Mouse (Mus musculus): ENCODE data around the gene Myrfl. TPM values are rescaled to one million over a fixed set of nuclear protein-coding genes. Genes with fewer than 3 reads are reported as not detected.

Gene Myrfl
- polyA plus RNA-seq, 1 experiment = not detected

DNA sequence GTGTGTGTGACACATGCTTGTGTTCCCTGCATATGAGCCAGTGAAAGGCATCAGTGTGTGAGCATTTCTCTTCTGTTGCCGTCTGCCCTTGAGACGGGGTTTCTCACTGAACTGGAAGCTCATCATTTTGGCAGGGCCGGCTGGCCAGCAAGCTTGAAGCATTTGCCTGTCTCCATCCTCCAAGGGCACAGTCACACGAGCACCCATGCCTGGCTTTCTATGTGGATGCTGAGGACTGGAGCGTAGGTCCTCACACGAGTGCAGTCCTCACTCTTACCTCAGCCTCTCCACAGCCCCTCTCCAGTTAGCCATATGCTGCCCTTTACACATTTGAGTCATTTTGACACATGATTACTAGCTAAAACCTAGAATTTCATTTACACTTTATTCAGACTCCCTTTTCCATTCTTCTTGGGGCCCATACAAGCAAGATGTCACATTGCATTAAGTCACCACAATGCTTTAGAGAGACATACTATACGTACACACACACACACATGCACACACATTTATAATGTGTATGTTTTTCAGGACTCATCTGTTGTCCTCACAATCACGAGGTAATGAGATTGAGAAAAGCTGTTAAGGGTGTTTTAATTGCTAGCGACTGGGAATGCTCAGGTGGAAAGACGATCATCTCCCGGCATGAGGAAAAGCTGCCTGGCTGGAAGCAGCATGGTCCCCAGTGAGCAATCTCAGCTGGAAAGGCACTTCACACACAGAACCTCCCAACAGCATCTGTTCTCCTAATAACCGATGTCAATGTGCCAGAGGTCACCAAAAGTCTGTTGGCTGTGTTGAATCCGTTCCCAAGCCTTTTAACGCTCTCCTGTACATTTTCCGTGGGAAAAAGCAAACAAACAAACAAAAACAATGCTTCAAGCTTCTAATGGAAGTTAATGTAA, 122.6 kb downstream of the Myrfl start:
- Histone ChIP-seq H3K9me3 (peaks cover 31% of the 10 kb centered on the region), H3K4me3 (replicated peaks) (peak overlapping the region; percentile 4), H3K4me1 (no peaks in the 10 kb centered on the region), H3K27me3 (replicated peaks) (no peaks in the 10 kb centered on the region), H3K36me3 (replicated peaks; ENCODE audit: low read length) (no peaks in the 10 kb centered on the region)
- no peak for TF ChIP-seq FLI1 (IDR thresholded peaks at IDR 0.05; ENCODE audit: low read length)
- TF ChIP-seq GATA1 (IDR thresholded peaks at IDR 0.05; ENCODE audit: borderline replicate concordance, low read length) = no peak

DNA sequence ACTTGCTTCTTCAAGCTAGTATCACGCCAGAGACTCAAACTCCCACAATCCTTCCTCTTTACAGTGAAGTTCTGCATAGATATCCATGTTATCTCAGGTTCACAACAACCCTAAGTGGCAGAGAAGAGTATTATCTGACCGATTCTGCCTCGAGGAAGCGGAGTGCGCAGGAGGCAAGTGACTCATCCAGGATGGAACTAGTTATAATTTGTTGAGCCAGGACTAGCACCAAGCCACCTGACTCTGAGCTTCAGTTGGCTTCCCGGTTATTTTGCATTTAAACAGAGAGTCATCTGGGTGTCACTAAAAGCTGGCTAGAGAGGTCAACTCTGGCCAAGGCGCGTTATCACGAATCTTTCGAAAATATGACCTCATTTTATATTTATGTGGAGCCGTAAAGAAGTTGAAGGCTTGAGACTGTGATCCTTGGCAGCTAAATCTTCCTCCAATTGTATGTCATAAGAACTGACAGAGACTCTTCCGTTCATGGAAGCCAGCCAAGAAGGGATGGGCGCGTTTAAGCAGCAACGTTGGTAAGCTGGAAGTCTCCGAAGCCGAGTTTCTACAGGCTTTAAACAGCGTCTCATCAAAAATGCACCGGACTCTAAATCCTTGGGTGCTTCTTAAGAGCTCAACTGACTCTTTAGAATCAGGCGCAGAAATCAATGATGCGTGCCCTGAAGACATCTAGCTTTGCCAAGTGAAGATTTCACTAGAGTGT, 125.3 kb downstream of the Myrfl start:
- Histone ChIP-seq H3K9me3 (peaks cover 27% of the 10 kb centered on the region), H3K4me3 (replicated peaks) (no peak overlapping the region), H3K27me3 (replicated peaks) (no peaks in the 10 kb centered on the region), H3K4me1 (no peaks in the 10 kb centered on the region), H3K36me3 (replicated peaks; ENCODE audit: low read length) (no peaks in the 10 kb centered on the region)
- no peak for TF ChIP-seq GATA1 (IDR thresholded peaks at IDR 0.05; ENCODE audit: borderline replicate concordance, low read length)
- no peak for TF ChIP-seq FLI1 (IDR thresholded peaks at IDR 0.05; ENCODE audit: low read length)

DNA sequence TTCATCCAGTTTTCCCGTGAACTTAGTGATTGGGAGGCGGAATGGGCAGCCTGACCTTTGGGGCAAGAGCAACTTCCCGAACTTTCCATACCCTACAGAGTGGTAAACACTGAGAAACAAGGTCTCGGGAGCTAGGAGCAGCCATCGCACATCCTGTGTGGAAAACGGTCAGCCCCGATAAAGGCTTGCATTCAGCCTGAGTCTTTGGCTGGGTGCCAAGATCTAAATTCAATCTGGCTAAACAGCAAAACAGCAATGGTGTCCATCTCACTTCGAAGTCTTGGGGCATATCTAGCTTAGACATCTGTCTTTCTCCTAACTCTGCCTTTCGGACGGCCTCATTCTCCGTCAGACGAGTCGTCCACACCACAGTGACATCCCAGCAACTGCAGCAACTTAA, 128.1 kb downstream of the Myrfl start:
- no peaks in the 10 kb centered on the region for H3K36me3 ChIP-seq (replicated peaks; ENCODE audit: low read length)
- H3K27me3 ChIP-seq (replicated peaks) = no peaks in the 10 kb centered on the region
- no peak overlapping the region for H3K4me3 ChIP-seq (replicated peaks)
- H3K4me1 ChIP-seq = no peaks in the 10 kb centered on the region
- H3K9me3 ChIP-seq = peaks cover 33% of the 10 kb centered on the region
- TF ChIP-seq GATA1 (IDR thresholded peaks at IDR 0.05; ENCODE audit: borderline replicate concordance, low read length) (no peak), FLI1 (IDR thresholded peaks at IDR 0.05; ENCODE audit: low read length) (no peak)

DNA sequence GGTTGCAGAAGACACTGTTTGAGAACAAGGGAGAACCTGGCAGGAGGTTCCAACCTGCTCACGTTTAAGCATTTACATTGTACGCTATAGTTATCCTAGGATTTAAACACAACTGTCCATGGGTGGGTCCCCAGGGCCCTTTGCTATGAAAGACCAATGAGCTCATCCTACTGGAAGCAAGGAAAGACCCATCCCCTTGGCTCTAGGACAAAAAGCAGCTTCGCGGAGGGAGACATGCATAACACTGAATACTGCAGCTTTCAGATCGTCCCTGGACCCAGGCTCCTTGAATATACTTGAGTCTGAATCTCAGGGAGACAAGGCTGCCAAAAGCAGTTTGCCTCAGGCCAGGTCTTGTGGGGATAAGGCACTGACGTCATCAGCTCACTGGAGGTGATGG, 130.2 kb downstream of the Myrfl start:
- no peaks in the 10 kb centered on the region for H3K27me3 ChIP-seq (replicated peaks)
- H3K4me1 ChIP-seq = no peaks in the 10 kb centered on the region
- TF ChIP-seq GATA1 (IDR thresholded peaks at IDR 0.05; ENCODE audit: borderline replicate concordance, low read length) (no peak), FLI1 (IDR thresholded peaks at IDR 0.05; ENCODE audit: low read length) (no peak)
- H3K36me3 ChIP-seq (replicated peaks; ENCODE audit: low read length) = no peaks in the 10 kb centered on the region
- peaks cover 34% of the 10 kb centered on the region for H3K9me3 ChIP-seq
- no peak overlapping the region for H3K4me3 ChIP-seq (replicated peaks)

DNA sequence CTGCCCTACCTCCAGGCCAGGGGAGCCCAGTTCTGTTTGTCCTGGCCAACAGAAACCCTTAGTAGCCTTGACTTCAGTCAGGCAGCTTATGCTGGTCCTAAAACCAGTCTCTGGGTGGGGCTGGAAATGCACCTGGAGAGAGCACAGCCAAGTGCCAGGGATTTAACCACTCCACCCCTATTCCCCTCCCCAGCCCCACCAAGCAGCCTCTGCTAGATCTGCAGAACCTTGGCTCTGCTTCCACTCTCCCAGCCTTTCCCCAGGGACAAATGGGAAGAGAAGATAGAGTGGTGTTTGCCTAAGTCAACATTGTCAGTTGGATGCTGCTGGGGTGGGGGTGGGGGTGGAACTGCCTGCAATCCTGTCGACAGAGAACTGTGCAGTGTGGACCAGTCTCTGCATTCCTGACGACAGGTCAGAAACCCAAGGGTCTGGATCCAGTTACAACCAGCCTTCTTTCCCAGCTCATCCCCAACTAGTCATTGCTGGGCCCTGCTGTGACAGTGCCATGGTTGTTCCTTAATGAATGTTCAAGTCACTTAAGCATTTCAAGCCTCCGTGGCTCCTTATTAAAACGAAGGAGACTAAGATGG, 135.1 kb downstream of the Myrfl start:
- Histone ChIP-seq H3K4me1 (no peaks in the 10 kb centered on the region; the same call in 1 of the 2 replicates), H3K9me3 (peaks cover 46% of the 10 kb centered on the region), H3K27me3 (replicated peaks) (no peaks in the 10 kb centered on the region), H3K4me3 (replicated peaks) (no peak overlapping the region), H3K36me3 (replicated peaks; ENCODE audit: low read length) (no peaks in the 10 kb centered on the region)
- TF ChIP-seq FLI1 (IDR thresholded peaks at IDR 0.05; ENCODE audit: low read length) (no peak), GATA1 (IDR thresholded peaks at IDR 0.05; ENCODE audit: borderline replicate concordance, low read length) (no peak)

DNA sequence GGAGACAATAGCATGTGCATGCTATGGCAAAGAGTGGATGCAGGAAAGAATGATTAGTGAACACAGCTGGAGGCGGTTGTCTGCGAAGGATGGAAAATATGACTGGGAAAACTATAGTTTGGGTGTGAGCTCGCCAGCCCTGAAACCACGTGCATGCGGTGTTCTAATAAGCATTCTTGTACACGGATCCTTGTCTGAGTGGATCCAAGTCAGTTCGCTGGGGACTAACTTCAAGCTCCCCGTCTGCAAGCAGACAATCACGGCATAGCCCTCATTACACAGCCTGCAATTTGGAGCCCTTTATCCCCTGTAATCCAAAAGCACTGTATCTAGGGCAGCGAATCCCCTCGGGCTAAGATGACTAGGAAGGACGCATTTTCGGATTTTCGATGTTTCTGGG, 136.2 kb downstream of the Myrfl start:
- peaks cover 39% of the 10 kb centered on the region for H3K9me3 ChIP-seq
- H3K4me1 ChIP-seq = no peaks in the 10 kb centered on the region; the same call in 1 of the 2 replicates
- TF ChIP-seq GATA1 (IDR thresholded peaks at IDR 0.05; ENCODE audit: borderline replicate concordance, low read length) = no peak
- no peak for TF ChIP-seq FLI1 (IDR thresholded peaks at IDR 0.05; ENCODE audit: low read length)
- H3K27me3 ChIP-seq (replicated peaks) = no peaks in the 10 kb centered on the region
- no peak overlapping the region for H3K4me3 ChIP-seq (replicated peaks)
- no peaks in the 10 kb centered on the region for H3K36me3 ChIP-seq (replicated peaks; ENCODE audit: low read length)

DNA sequence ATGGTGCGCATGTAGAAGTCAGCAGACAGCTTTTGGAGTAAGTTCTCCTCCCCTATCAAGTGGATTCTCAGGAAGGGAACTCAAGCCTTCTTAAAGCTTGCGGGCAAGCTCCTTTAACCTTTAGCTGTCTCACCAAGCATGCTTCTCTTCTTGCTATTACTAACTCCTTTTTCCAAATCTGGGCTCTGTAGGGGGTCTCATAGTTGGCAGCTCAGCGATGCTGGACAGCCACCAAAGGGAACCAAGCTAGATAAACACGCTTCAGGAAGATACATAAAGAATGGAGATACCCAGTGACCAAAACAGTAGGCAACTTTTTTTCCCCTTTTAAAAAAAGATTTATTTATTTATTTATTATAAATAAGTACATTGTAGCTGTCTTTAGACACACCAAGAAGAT, 136.9 kb downstream of the Myrfl start:
- TF ChIP-seq FLI1 (IDR thresholded peaks at IDR 0.05; ENCODE audit: low read length) = no peak
- TF ChIP-seq GATA1 (IDR thresholded peaks at IDR 0.05; ENCODE audit: borderline replicate concordance, low read length) = no peak

DNA sequence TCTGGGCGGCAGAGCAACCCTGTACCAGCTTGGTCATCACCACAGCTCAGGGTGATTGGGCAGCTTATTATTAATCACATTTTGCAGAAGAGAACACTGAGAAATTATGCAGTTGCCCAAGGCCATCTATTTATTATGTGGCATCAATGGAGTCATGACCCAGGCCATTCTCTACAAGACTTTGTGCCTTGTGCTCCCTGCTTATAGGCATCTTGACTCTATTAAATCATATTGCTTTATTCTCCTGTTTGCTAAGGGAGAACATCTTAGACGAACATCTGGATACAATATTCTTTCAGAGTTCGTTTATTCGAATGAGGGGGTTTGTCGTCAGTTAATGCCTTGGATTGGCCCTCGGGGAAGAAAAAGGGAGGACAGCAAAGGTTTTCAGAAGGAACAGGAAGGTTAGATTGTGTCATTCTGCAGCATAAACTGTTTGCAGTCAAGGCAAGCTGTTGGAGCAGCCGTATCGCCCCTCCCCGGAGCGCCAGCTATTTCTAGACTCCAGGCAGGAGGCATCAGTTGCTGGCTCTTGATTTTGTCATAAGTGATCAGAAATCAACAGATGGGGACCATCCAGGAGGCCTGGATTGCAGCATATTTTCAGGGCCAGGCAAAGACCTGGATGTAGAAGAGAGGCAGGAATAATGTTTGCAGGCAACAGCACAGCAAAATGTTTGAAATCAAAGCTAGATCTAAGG, 140.7 kb downstream of the Myrfl start:
- Histone ChIP-seq H3K9me3 (peaks cover 30% of the 10 kb centered on the region), H3K4me3 (replicated peaks) (no peak overlapping the region), H3K27me3 (replicated peaks) (no peaks in the 10 kb centered on the region), H3K36me3 (replicated peaks; ENCODE audit: low read length) (no peaks in the 10 kb centered on the region), H3K4me1 (no peaks in the 10 kb centered on the region; the same call in 1 of the 2 replicates)
- TF ChIP-seq FLI1 (IDR thresholded peaks at IDR 0.05; ENCODE audit: low read length) = no peak
- no peak for TF ChIP-seq GATA1 (IDR thresholded peaks at IDR 0.05; ENCODE audit: borderline replicate concordance, low read length)

More for the DNA sequence above, 136.9 kb downstream of the Myrfl start:
- Histone ChIP-seq H3K4me3 (replicated peaks) (peak overlapping the region; percentile 42), H3K27me3 (replicated peaks) (no peaks in the 10 kb centered on the region), H3K4me1 (no peaks in the 10 kb centered on the region; the same call in 1 of the 2 replicates), H3K9me3 (peaks cover 35% of the 10 kb centered on the region), H3K36me3 (replicated peaks; ENCODE audit: low read length) (no peaks in the 10 kb centered on the region)

DNA sequence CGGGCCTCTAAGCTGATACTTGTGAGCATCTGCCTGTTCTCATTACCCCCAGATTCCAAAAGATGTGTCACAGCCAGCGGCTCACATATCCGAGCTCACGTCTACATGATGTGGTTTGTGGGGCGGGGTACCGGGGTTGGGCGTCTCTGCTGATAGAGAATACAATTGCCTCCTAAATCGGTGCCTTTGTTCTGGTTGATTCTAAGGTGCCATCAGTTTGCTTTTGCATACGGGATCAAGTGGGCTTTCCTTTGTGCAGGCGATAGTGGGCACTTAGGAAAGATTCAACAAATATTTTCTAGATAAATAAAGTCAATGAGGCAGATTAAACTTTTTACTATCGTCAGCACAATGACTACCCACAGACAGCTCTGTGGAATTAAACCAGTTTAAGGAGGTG, 141.8 kb downstream of the Myrfl start:
- H3K9me3 ChIP-seq = peaks cover 27% of the 10 kb centered on the region
- TF ChIP-seq GATA1 (IDR thresholded peaks at IDR 0.05; ENCODE audit: borderline replicate concordance, low read length) (no peak), FLI1 (IDR thresholded peaks at IDR 0.05; ENCODE audit: low read length) (no peak)
- no peaks in the 10 kb centered on the region for H3K36me3 ChIP-seq (replicated peaks; ENCODE audit: low read length)
- H3K4me3 ChIP-seq (replicated peaks) = no peak overlapping the region
- H3K4me1 ChIP-seq = no peaks in the 10 kb centered on the region; the same call in 1 of the 2 replicates
- no peaks in the 10 kb centered on the region for H3K27me3 ChIP-seq (replicated peaks)

Data from megakaryocyte, embryonic 14.5 days (primary cell).